Mouse (Mus musculus) MN1 (cell line): ENCODE results near the gene Brs3.

Source experiments
- DNase-seq: peaks from one replicate; pipeline ENCODE4 v3.0.0-alpha.2; 2016; ENCODE audit warnings: low spot score

Gene Brs3

DNA sequence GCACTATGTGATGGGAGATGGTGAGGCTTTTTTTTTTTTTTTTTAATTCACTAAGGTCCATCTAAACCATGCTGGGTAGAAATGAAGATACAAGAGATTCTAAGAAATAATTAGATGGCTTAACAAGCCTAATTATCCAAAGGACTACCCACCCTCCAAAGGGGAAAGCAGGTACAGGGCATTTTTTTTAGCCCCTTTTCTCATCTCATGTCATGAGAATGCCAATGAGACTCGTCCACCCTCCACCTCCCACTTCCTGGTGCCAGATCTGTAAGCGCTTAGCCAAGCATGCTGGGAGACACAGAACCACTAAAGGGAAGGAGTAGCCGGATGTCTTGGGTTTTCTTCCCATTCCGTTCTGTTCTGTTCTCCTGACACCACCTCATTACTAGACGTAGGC is at the start of gene Brs3:
TSS of gene Brs3 (plus strand) at position 301 of the 400 bp plus-strand sequence.
- DNase-seq, result no peak

GRCm38 (mm10) chrX:57012891-57013290 is 30.0 kb upstream of the Brs3 start:
- DNase-seq, result no peak

DNA sequence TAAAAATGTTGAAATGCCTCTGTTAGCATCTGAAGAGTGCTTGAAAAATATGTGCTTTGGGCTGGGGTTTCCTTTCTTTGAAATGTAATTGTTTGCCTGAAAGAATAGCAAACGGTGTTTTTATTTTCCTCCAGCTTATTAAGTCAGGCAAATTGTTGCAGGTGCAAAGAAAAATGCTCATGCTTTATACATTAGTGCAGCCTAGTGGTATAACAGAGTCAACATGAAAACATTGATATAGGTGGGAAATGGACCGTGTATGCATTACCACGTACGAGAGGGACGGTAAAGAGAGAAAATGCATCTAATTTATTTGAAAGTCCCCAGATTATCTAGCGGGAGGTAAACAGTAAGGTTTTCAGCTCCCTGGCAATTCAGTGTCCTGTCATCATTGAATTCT is 995 bp downstream of the Brs3 start:
- DNase-seq, result no peak

DNA sequence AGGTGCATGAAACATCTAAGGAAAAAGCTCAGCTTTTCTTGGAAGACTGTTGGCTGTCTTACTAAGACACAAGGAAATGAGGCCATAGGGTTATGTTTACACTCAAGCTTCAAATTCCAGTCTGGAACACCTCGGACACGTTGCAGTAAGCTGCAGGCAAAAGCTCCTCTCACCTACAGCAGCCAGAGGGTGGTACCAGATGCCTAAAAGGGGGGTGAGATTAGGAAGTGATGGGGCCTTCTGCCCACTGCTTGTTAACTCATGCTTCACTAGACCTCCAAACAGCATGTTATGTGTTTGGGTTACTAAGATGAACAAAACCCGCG is 9.9 kb downstream of the Brs3 start:
- peak; percentile 5 for DNase-seq

DNA sequence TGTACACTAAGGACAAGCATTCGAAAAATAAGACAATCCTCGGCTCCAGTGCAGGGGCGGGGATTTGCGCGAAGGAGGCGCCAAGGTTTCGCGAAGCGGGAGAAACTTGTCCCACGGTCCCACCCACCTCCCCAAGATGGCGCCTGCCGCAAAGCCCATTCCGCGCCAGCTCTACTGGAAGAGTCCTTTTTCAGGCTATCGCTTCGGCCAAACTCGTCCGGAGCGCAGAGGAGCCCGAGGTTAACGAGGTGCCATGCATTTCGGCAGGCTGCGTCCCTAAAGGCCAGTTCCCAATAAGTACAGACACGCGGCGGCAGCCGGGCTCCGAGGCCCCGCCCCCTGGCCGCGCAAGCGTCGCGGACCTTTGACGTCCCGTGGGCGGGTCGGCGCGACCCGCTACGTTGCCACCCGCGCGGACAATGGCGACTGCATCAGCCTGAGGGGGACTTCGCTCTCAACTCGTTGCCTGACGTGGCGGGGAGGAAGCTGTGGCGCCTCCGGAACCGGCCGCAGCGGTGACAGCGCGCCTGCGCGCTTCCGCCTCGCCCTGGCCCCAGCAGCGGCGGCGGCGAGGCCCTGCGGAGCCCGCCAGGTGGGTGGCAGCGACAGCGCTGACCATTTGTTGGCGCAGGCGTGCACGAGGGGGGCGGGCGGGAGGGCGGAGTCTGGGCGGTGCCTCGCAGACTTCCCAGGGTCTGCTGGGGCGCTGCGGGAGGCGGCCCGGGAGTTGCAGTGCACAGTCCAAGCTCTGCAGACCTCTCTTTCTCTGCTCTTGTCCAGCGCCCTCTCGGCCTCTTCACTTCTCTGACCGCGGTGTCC is 10.5 kb downstream of the Brs3 start, which contains the start of gene Htatsf1:
TSS of gene Htatsf1 (plus strand) at position 410 of the 819 bp plus-strand sequence.
- peak; percentile 75 for DNase-seq

GRCm38 (mm10) chrX:57053993-57054385 is 11.1 kb downstream of the Brs3 start:
- no peak for DNase-seq

GRCm38 (mm10) chrX:57081496-57081895 is 38.6 kb downstream of the Brs3 start:
- no peak for DNase-seq

DNA sequence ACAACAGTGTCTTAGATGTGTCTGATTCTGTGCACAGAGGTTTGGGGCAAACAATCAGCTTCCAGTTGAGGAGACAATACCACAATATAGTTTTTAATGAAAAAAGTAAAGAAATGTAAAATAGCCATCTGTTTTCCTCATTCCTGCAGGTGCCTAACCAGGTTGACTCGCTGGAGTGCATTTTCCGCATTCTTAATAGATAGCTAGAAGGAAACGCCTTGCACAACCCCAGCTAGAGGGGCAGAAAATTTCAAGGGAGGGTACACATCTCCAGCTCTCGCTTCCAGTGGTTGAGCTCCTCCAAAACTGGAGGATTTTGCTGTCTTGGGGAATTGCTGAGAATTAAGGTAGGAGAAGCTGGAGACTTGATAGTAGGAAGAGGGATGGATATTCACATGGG is 44.9 kb downstream of the Brs3 start, which contains the start of gene Vgll1:
TSS of gene Vgll1 (plus strand) at position 301 of the 400 bp plus-strand sequence.
- DNase-seq, result no peak
